Mouse (Mus musculus) kidney, embryonic 14.5 days (tissue): Measurements from ENCODE around the gene Jag2. TPM values are rescaled to one million over a fixed set of nuclear protein-coding genes. Genes with fewer than 3 reads are reported as not detected.

Experiments
- ATAC-seq: fragments of 200-750 bp; cut with Nextera tagmentation; 2 replicates; pipeline ENCODE4 v1.8.0; 2017; ENCODE audit warnings: moderate number of reproducible peaks, mild to moderate bottlenecking, moderate TSS enrichment, moderate library complexity; ENCODE audit not compliant: low FRiP score, low TSS enrichment
- H3K27ac ChIP-seq: fragments of 300-500 bp; sonication (generic); 2 replicates; pipeline ENCODE4 v1.5.1; 2014; ENCODE audit warnings: low read depth, mild to moderate bottlenecking, low read length, moderate library complexity, mixed read lengths
- H3K27me3 ChIP-seq: fragments of 300-500 bp; sonication (generic); 2 replicates; pipeline ENCODE4 v1.6.1; 2014; ENCODE audit warnings: mild to moderate bottlenecking, low read length; ENCODE audit not compliant: control insufficient read depth, insufficient read depth
- H3K36me3 ChIP-seq: fragments of 300-500 bp; sonication (generic); 2 replicates; pipeline ENCODE4 v1.6.1; 2014; ENCODE audit warnings: low read length, mixed read lengths; ENCODE audit not compliant: control insufficient read depth, insufficient read depth
- H3K4me1 ChIP-seq: fragments of 300-500 bp; sonication (generic); 2 replicates; pipeline ENCODE4 v1.6.1; 2014; ENCODE audit warnings: low read length, mixed read lengths; ENCODE audit not compliant: control insufficient read depth, insufficient read depth
- H3K4me2 ChIP-seq: fragments of 300-500 bp; sonication (generic); replicated peaks from 2 replicates; pipeline ENCODE4 v1.6.1; 2014; ENCODE audit warnings: low read depth, mild to moderate bottlenecking, low read length
- H3K4me3 ChIP-seq: fragments of 300-500 bp; sonication (generic); 2 replicates; pipeline ENCODE4 v1.5.1; 2014; ENCODE audit warnings: mild to moderate bottlenecking, low read length
- H3K9ac ChIP-seq: fragments of 300-500 bp; sonication (generic); 2 replicates; pipeline ENCODE4 v1.6.1; 2014; ENCODE audit warnings: low read depth, mild to moderate bottlenecking, low read length, moderate library complexity
- H3K9me3 ChIP-seq: fragments of 300-500 bp; sonication (generic); 2 replicates; pipeline ENCODE4 v1.6.1; 2016; ENCODE audit warnings: low read length; ENCODE audit not compliant: control insufficient read depth
- WGBS: fragments of 180-500 bp; shearing (Covaris S2); extraction: QIAGEN DNeasy Blood & Tissue Kit; methylation state at CpG from one replicate; pipeline ENCODE4 v1.1.7; 2014; 5-methylcytosine and 5-hydroxymethylcytosine counted together
- polyA plus RNA-seq: library from polyadenylated mRNA; unstranded; fragments of >200 nt; fragmentation: Nextera tagmentation; extraction: Ambion mirVana; gene quantifications from 2 replicates; pipeline ENCODE4 v1.2.1, GENCODE M21; 2014

Jag2 gene
- polyA plus RNA-seq, 1 experiment from 2014 or later = 2.9 TPM

GRCm38 (mm10) chr12:112870775-112871174 is 58.8 kb downstream of the Jag2 start:
- Histone ChIP-seq H3K27me3 (peaks cover 26% of the 10 kb centered on the region), H3K27ac (no peak overlapping the region)
- ATAC-seq = no peak

GRCm38 (mm10) chr12:112869783-112870204 is 59.8 kb downstream of the Jag2 start:
- WGBS = 4% methylated on average over 16 of the region's 16 CpGs
- Histone ChIP-seq H3K9me3 (no peaks in the 10 kb centered on the region), H3K4me1 (peaks cover 17% of the 10 kb centered on the region), H3K27me3 (peaks cover 17% of the 10 kb centered on the region), H3K4me3 (no peak overlapping the region), H3K36me3 (no peaks in the 10 kb centered on the region), H3K9ac (no peak overlapping the region), H3K4me2 (peak overlapping the region; percentile 1; the same call in 1 of the 2 replicates), H3K27ac (no peak overlapping the region)
- no peak for ATAC-seq

More at GRCm38 (mm10) chr12:112870775-112871174, 58.8 kb downstream of the Jag2 start:
- H3K4me2 ChIP-seq = no peak overlapping the region
- no peaks in the 10 kb centered on the region for H3K36me3 ChIP-seq
- no peaks in the 10 kb centered on the region for H3K9me3 ChIP-seq
- H3K9ac ChIP-seq = no peak overlapping the region
- H3K4me3 ChIP-seq = no peak overlapping the region
- WGBS = 48% methylated on average over 13 of the region's 13 CpGs
- peaks cover 17% of the 10 kb centered on the region for H3K4me1 ChIP-seq

GRCm38 (mm10) chr12:112868178-112869087 is 61.1 kb downstream of the Jag2 start, which contains the start of gene Gpr132:
Gene Gpr132 (minus strand): TSS chr12:112868228.
- no peak within 1 kb of the TSS for H3K4me3 ChIP-seq
- no peak within 1 kb of the TSS for H3K9ac ChIP-seq
- WGBS = 68% methylated on average over 13 of the region's 13 CpGs
- peaks cover 4% of the 10 kb centered on the region; the same call in 1 of the 2 replicates for H3K27me3 ChIP-seq
- no peak within 1 kb of the TSS for H3K4me2 ChIP-seq
- no peak for ATAC-seq
- H3K36me3 ChIP-seq = no peaks in the 10 kb centered on the region
- H3K9me3 ChIP-seq = no peaks in the 10 kb centered on the region
- H3K27ac ChIP-seq = no peak within 1 kb of the TSS
- peaks cover 10% of the 10 kb centered on the region; the same call in 1 of the 2 replicates for H3K4me1 ChIP-seq

GRCm38 (mm10) chr12:112867106-112867674 is 62.4 kb downstream of the Jag2 start:
- Histone ChIP-seq H3K9ac (no peak overlapping the region), H3K9me3 (no peaks in the 10 kb centered on the region), H3K4me1 (peaks cover 10% of the 10 kb centered on the region; the same call in 1 of the 2 replicates), H3K4me3 (no peak overlapping the region), H3K4me2 (no peak overlapping the region), H3K27ac (no peak overlapping the region), H3K36me3 (no peaks in the 10 kb centered on the region), H3K27me3 (peaks cover 4% of the 10 kb centered on the region; the same call in 1 of the 2 replicates)
- WGBS = 91% methylated on average over 7 of the region's 7 CpGs
- ATAC-seq = no peak

- H3K27me3 ChIP-seq = peaks cover 4% of the 10 kb centered on the region; the same call in 1 of the 2 replicates
- H3K4me2 ChIP-seq = no peak overlapping the region
- H3K4me3 ChIP-seq = no peak overlapping the region
- H3K9ac ChIP-seq = no peak overlapping the region
- no peak for ATAC-seq
- H3K4me1 ChIP-seq = peaks cover 14% of the 10 kb centered on the region; the same call in 1 of the 2 replicates
- H3K9me3 ChIP-seq = no peaks in the 10 kb centered on the region
- 77% methylated on average over 8 of the region's 8 CpGs for WGBS
- no peak overlapping the region for H3K27ac ChIP-seq
- no peaks in the 10 kb centered on the region for H3K36me3 ChIP-seq
Observed at GRCm38 (mm10) chr12:112866467-112867080, 63.0 kb downstream of the Jag2 start.

GRCm38 (mm10) chr12:112864804-112865203 is 64.8 kb downstream of the Jag2 start:
- 85% methylated on average over 7 of the region's 7 CpGs for WGBS
- Histone ChIP-seq H3K4me3 (no peak overlapping the region), H3K9me3 (no peaks in the 10 kb centered on the region), H3K4me1 (0 out of 2 replicates have a peak, but pooled peaks cover 8% of the 10 kb centered on the region), H3K36me3 (no peaks in the 10 kb centered on the region), H3K27ac (no peak overlapping the region), H3K4me2 (no peak overlapping the region), H3K27me3 (no peaks in the 10 kb centered on the region), H3K9ac (no peak overlapping the region)
- no peak for ATAC-seq

GRCm38 (mm10) chr12:112861911-112862321 is 67.7 kb downstream of the Jag2 start:
- Histone ChIP-seq H3K9ac (no peak overlapping the region), H3K27me3 (no peaks in the 10 kb centered on the region), H3K36me3 (no peaks in the 10 kb centered on the region), H3K4me1 (0 out of 2 replicates have a peak, but pooled peaks cover 4% of the 10 kb centered on the region), H3K27ac (no peak overlapping the region), H3K4me3 (no peak overlapping the region), H3K4me2 (no peak overlapping the region), H3K9me3 (no peaks in the 10 kb centered on the region)
- 46% methylated on average over 9 of the region's 9 CpGs for WGBS
- 0 out of 2 replicates have a peak, but pooled peaks have one; percentile 30 for ATAC-seq

GRCm38 (mm10) chr12:112860765-112861164 is 68.8 kb downstream of the Jag2 start:
- Histone ChIP-seq H3K4me2 (no peak overlapping the region), H3K9ac (no peak overlapping the region), H3K27me3 (no peaks in the 10 kb centered on the region), H3K36me3 (no peaks in the 10 kb centered on the region), H3K27ac (no peak overlapping the region), H3K4me1 (0 out of 2 replicates have a peak, but pooled peaks cover 4% of the 10 kb centered on the region), H3K9me3 (no peaks in the 10 kb centered on the region), H3K4me3 (no peak overlapping the region)
- peak; percentile 47 for ATAC-seq
- 53% methylated on average over 7 of the region's 7 CpGs for WGBS
